Mouse (Mus musculus) midbrain, embryonic 10.5 days (tissue): ENCODE data around the gene Rps27rt. TPM values are rescaled to one million over a fixed set of nuclear protein-coding genes. Genes with fewer than 3 reads are reported as not detected.

Source experiments
- DNase-seq: peaks from one replicate; pipeline ENCODE4 v3.0.0-alpha.2; 2017; ENCODE audit warnings: low spot score
- H3K27ac ChIP-seq: fragments of 300-500 bp; sonication (generic); replicated peaks from 2 replicates; pipeline ENCODE4 v1.5.1; 2016; ENCODE audit warnings: mild to moderate bottlenecking
- H3K27me3 ChIP-seq: fragments of 300-500 bp; sonication (generic); 2 replicates; pipeline ENCODE4 v1.6.1; 2016; ENCODE audit warnings: low read depth, mild to moderate bottlenecking; ENCODE audit not compliant: poor library complexity, severe bottlenecking
- H3K36me3 ChIP-seq: fragments of 300-500 bp; sonication (generic); 2 replicates; pipeline ENCODE4 v1.6.1; 2016; ENCODE audit warnings: mild to moderate bottlenecking, moderate library complexity
- H3K4me1 ChIP-seq: fragments of 300-500 bp; sonication (generic); 2 replicates; pipeline ENCODE4 v1.6.1; 2016
- H3K4me3 ChIP-seq: fragments of 300-500 bp; sonication (generic); 2 replicates; pipeline ENCODE4 v1.5.1; 2016; ENCODE audit warnings: mild to moderate bottlenecking, moderate library complexity
- H3K9me3 ChIP-seq: fragments of 300-500 bp; sonication (generic); replicated peaks from 2 replicates; pipeline ENCODE4 v1.6.1; 2016; ENCODE audit warnings: mild to moderate bottlenecking
- WGBS: fragments of 180-500 bp; shearing (Covaris S2); methylation state at CpG from one replicate; pipeline ENCODE4 v1.1.7; 2016; 5-methylcytosine and 5-hydroxymethylcytosine counted together
- polyA plus RNA-seq: library from polyadenylated mRNA; unstranded; fragments of >200 nt; fragmentation: Nextera tagmentation; extraction: Ambion mirVana; gene quantifications from 2 replicates; pipeline ENCODE4 v1.2.1, GENCODE M21; 2016

Gene Rps27rt
- polyA plus RNA-seq, 1 experiment from 2014 or later, result 286 TPM

DNA sequence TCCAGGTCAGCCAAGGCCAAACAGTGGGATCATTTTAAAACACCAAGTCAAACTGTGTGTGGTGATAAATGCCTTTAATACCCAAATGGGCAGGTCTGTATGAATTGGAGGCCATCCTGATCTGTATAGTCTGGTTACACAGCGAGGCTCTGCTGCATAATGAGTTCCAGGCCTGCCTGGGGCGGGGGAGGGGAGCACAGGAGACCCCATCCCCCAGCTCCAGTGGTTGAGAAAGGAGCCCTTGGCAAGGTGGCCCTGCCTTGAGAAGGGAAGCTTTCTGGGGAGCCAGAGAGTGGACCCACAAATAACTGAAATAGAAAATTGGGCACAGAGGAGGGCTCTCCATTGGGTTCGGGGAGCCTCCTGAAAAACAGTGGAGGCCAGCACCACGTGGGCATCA is 47.2 kb downstream of the Rps27rt start:
- Histone ChIP-seq H3K27me3 (peaks cover 11% of the 10 kb centered on the region), H3K9me3 (no peaks in the 10 kb centered on the region), H3K4me1 (peaks cover 32% of the 10 kb centered on the region), H3K36me3 (no peaks in the 10 kb centered on the region), H3K4me3 (no peak overlapping the region), H3K27ac (no peak overlapping the region)
- no peak for DNase-seq
- 77% methylated on average over 4 of the region's 4 CpGs for WGBS

DNA sequence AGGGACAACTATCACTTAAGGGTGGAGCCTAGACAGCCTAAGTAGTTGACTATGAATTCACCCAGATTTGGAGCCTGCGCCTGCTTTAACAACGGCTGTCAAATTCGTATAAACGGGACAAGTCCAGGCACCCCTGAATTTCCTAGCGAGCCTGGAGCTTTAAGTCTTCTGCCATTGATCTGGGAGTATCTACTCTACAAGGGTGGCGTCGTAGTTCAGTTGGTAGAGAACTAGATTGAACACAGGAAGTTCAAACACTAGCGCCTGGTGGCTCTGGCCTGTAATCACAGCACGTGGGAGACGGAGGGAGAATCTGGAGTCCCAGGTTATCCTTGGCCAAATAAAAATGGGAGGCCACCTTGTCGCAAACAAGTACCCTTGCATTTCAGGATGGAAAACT is 48.3 kb downstream of the Rps27rt start:
- peak overlapping the region; percentile 76 for H3K4me3 ChIP-seq
- H3K36me3 ChIP-seq, result no peaks in the 10 kb centered on the region
- DNase-seq, result no peak
- peaks cover 11% of the 10 kb centered on the region for H3K27me3 ChIP-seq
- peaks cover 32% of the 10 kb centered on the region for H3K4me1 ChIP-seq
- no peaks in the 10 kb centered on the region for H3K9me3 ChIP-seq
- WGBS, result 71% methylated on average over 11 of the region's 11 CpGs
- H3K27ac ChIP-seq, result peak overlapping the region; percentile 83

DNA sequence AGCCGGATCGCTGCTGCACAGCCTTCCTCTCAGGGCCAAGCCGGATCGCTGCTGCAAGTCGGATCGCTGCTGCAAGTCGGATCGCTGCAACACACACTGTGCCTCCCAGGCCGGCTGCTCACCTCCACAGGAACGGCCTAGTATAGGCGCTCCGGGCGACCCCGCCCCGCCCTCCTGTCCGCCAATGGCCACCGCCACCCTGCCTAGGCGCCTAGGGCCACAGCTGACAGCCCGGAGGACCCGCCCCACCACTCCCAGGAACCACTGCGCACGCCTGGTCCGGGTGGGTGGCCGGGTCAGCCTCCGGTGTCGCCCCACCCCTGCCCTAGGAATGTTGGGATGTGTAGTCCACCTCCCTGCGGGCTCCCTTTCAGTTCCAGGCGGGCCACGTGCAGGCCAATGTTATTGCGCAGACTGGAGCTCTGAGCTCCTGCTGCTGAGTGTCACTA is 48.8 kb downstream of the Rps27rt start, which contains the start of gene Gpd1l:
Gene Gpd1l (minus strand): TSS at position 265 of the 449 bp plus-strand sequence.
- Histone ChIP-seq H3K27ac (peak within 1 kb of the TSS; percentile 83), H3K4me3 (peak within 1 kb of the TSS; percentile 76), H3K27me3 (peaks cover 11% of the 10 kb centered on the region), H3K4me1 (peaks cover 32% of the 10 kb centered on the region), H3K36me3 (no peaks in the 10 kb centered on the region), H3K9me3 (no peaks in the 10 kb centered on the region)
- under 1% methylated on average over 30 of the region's 30 CpGs for WGBS
- DNase-seq, result peak; percentile 97

GRCm38 (mm10) chr9:114933037-114933722 is 49.4 kb downstream of the Rps27rt start:
- Histone ChIP-seq H3K4me1 (peaks cover 32% of the 10 kb centered on the region), H3K36me3 (no peaks in the 10 kb centered on the region), H3K4me3 (peak overlapping the region; percentile 76), H3K9me3 (no peaks in the 10 kb centered on the region), H3K27me3 (peaks cover 11% of the 10 kb centered on the region), H3K27ac (peak overlapping the region; percentile 83)
- DNase-seq, result peak; percentile 22
- WGBS, result under 1% methylated on average over 50 of the region's 50 CpGs

- Histone ChIP-seq H3K27ac (peak overlapping the region; percentile 46; the same call in 1 of the 2 replicates), H3K4me1 (peaks cover 32% of the 10 kb centered on the region), H3K4me3 (peak overlapping the region; percentile 76), H3K9me3 (no peaks in the 10 kb centered on the region), H3K36me3 (no peaks in the 10 kb centered on the region), H3K27me3 (peaks cover 11% of the 10 kb centered on the region)
- no peak for DNase-seq
- 27% methylated on average over 13 of the region's 13 CpGs for WGBS
These were observed 49.9 kb downstream of the Rps27rt start for GRCm38 (mm10) chr9:114932607-114933006.

Other genes with a start within 250 kb of the Rps27rt start
- 75.6 and 88.2 TPM in 2 replicates for gene Cmtm7, start 200.9 kb downstream of the Rps27rt start, polyA plus RNA-seq
- gene Cmtm8, start 138.6 kb downstream of the Rps27rt start, polyA plus RNA-seq, result 21.7 and 32.1 TPM in 2 replicates
- 13.6 and 15.2 TPM in 2 replicates for gene Gpd1l, start 48.8 kb downstream of the Rps27rt start, polyA plus RNA-seq
- gene Osbpl10, start 4.2 kb downstream of the Rps27rt start, polyA plus RNA-seq, result 0.97 and 1.5 TPM in 2 replicates